Mouse (Mus musculus): ENCODE measurements around the gene Zfp710. TPM values are rescaled to one million over a fixed set of nuclear protein-coding genes. Genes with fewer than 3 reads are reported as not detected.

Zfp710 gene
- polyA plus RNA-seq, 1 experiment from 2014 or later: 15.3 TPM

DNA sequence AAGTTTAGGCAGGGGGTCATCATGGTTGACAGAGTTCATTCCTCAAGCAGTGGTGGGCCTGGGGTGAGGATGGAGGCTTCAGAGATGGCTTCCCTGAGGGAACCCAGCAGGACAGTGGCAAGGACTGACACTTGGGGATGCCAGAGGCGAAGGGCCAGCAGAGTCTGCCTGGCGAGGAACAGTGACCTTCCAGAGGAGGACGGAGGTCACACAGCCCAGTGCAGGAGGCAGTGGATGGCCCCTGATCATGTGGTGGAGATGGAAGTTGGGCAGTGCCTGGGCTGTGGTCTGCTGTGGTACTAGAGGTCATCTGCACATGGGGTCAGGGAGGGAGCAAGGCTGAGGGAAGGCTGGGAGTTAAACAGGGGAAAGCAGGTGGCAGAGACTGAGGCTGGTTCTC lies 40.6 kb downstream of the Zfp710 start:
- H3K9ac ChIP-seq (ENCODE audit: low read depth, low read length): no peak overlapping the region
- ATAC-seq (replicated peaks; ENCODE audit: low FRiP score, low read depth) (no peak), DNase-seq (ENCODE audit: low spot score) (no peak)
- no peaks in the 10 kb centered on the region for H3K27me3 ChIP-seq (ENCODE audit: insufficient read depth, low read length)
- TF ChIP-seq CTCF (IDR thresholded peaks at IDR 0.05; ENCODE audit: low read depth): no peak
- 90% methylated on average over 3 of the region's 3 CpGs for WGBS
- no peak overlapping the region for H3K27ac ChIP-seq
- no peaks in the 10 kb centered on the region for H3K36me3 ChIP-seq (ENCODE audit: insufficient read depth, low read length)
- no peak overlapping the region for H3K4me3 ChIP-seq (replicated peaks; ENCODE audit: low read depth, low read length)
- no peak overlapping the region for H3K4me2 ChIP-seq (ENCODE audit: low read length)
- peaks cover 23% of the 10 kb centered on the region for H3K4me1 ChIP-seq (replicated peaks; ENCODE audit: insufficient read depth, low read length)
- no peaks in the 10 kb centered on the region for H3K9me3 ChIP-seq (replicated peaks; ENCODE audit: low read length)

DNA sequence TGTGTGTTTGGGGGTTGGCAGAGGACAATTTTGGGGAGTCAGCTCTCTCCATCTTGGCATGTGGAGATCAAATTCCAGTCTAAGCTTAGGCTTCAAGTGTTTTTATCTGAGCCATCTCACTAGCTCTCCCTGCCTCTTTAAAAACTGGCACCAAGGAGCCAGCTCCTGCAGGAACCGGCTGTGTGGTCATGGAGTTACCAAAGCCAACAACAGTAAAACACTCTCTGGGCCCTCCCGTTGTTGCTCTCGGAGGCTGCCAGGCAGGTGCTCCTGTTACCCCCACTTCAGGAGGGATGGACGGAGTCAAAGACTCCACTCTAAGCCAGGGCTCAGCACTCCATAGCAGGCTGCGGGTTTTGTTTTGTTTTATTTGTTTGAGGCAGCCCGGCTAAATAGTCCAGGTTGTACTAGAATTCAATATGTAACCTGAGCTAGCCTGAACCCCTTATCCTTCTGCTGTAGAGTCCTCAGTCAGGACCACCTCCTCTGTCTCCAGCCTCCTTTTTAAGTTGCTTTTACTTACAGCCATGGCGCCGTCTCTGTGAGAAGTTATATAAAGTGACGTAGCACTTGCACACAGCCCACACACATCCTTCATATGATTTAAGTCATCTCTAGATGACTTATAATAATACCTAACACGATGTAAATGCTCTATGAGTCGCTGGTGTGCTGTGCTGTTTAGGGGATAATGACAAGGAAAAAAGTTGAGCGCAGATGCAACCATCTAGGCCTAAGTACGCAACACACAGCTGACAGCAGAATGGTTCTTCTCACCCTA lies 42.3 kb downstream of the Zfp710 start:
- ATAC-seq (replicated peaks; ENCODE audit: low FRiP score, low read depth): no peak

GRCm38 (mm10) chr7:80068341-80068740 lies 43.7 kb downstream of the Zfp710 start:
- Histone ChIP-seq H3K9ac (ENCODE audit: low read depth, low read length) (no peak overlapping the region), H3K4me1 (replicated peaks; ENCODE audit: insufficient read depth, low read length) (peaks cover 25% of the 10 kb centered on the region), H3K36me3 (ENCODE audit: insufficient read depth, low read length) (no peaks in the 10 kb centered on the region), H3K4me2 (ENCODE audit: low read length) (no peak overlapping the region), H3K27ac (no peak overlapping the region), H3K27me3 (ENCODE audit: insufficient read depth, low read length) (no peaks in the 10 kb centered on the region), H3K9me3 (replicated peaks; ENCODE audit: low read length) (no peaks in the 10 kb centered on the region), H3K4me3 (replicated peaks; ENCODE audit: low read depth, low read length) (no peak overlapping the region)
- DNase-seq (ENCODE audit: low spot score): no peak
- TF ChIP-seq CTCF (IDR thresholded peaks at IDR 0.05; ENCODE audit: low read depth): no peak
- WGBS: 55% methylated on average over 5 of the region's 7 CpGs
- ATAC-seq (replicated peaks; ENCODE audit: low FRiP score, low read depth): no peak

More for the DNA sequence above, 42.3 kb downstream of the Zfp710 start:
- Histone ChIP-seq H3K27me3 (ENCODE audit: insufficient read depth, low read length) (no peaks in the 10 kb centered on the region), H3K9ac (ENCODE audit: low read depth, low read length) (no peak overlapping the region), H3K27ac (peak overlapping the region; percentile 47; the same call in 1 of the 2 replicates), H3K4me3 (replicated peaks; ENCODE audit: low read depth, low read length) (no peak overlapping the region), H3K9me3 (replicated peaks; ENCODE audit: low read length) (no peaks in the 10 kb centered on the region), H3K4me2 (ENCODE audit: low read length) (no peak overlapping the region), H3K36me3 (ENCODE audit: insufficient read depth, low read length) (no peaks in the 10 kb centered on the region), H3K4me1 (replicated peaks; ENCODE audit: insufficient read depth, low read length) (peaks cover 21% of the 10 kb centered on the region)
- no peak for TF ChIP-seq CTCF (IDR thresholded peaks at IDR 0.05; ENCODE audit: low read depth)
- WGBS: 53% methylated on average over 13 of the region's 13 CpGs
- DNase-seq (ENCODE audit: low spot score): no peak

DNA sequence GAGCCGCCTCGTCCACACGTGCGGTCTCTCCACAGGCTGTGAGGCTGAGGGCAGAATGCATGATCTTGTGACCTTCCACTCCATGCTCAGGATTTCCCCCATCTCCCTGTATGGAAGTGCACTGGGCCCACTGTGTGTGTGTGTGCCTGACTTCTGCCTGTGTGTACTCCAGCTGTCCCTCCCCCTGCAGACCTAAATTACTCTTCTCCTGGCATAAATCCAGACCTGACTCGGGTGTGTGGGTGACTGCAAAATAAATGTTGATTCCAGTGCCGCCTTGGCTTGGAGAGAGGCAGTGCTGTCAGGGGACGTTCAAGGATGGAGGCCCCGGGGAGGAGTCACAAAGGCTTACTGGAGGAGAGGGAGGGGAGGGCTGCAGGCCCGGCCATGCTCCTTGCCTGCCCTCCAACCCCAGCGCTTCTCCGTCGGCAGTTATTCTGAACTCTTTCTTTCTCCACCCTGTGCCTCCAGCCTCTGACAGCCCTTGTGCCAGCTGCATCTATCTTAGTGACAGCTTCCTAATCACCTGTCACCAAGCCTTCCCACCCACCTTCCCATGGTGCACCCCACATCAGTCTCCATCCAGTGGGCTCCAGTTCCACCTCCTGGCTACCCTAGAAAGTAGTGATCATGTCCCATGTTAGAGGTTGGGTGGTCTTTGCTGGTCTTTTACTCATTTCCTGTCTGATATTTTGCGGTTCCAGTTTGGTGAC lies 45.2 kb downstream of the Zfp710 start:
- 10% methylated on average over 13 of the region's 13 CpGs for WGBS
- DNase-seq (ENCODE audit: low spot score): peak; percentile 74

DNA sequence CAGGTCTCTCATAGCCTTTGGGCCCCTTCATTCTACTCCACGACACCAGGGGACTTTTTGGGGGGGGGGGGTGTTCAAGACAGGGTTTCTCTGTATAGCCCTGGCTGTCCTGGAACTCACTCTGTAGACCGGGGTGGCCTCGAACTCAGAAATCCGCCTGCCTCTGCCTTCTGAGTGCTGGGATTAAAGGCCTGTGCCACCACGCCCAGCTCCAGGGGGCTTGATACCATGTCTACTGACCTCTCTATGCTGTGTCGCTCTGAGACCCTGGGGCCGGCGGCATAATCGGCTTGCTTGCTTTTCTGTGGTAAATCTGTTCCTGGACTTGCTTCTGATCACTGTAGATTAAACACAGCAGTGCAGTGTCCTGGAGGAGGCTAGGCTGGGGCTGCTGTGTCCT lies 46.6 kb downstream of the Zfp710 start:
- Histone ChIP-seq H3K27me3 (ENCODE audit: insufficient read depth, low read length) (no peaks in the 10 kb centered on the region), H3K9me3 (replicated peaks; ENCODE audit: low read length) (no peaks in the 10 kb centered on the region), H3K4me2 (ENCODE audit: low read length) (no peak overlapping the region), H3K4me3 (replicated peaks; ENCODE audit: low read depth, low read length) (no peak overlapping the region), H3K9ac (ENCODE audit: low read depth, low read length) (no peak overlapping the region), H3K36me3 (ENCODE audit: insufficient read depth, low read length) (no peaks in the 10 kb centered on the region), H3K27ac (no peak overlapping the region), H3K4me1 (replicated peaks; ENCODE audit: insufficient read depth, low read length) (peaks cover 28% of the 10 kb centered on the region)
- DNase-seq (ENCODE audit: low spot score) (no peak), ATAC-seq (replicated peaks; ENCODE audit: low FRiP score, low read depth) (no peak)
- no peak for TF ChIP-seq CTCF (IDR thresholded peaks at IDR 0.05; ENCODE audit: low read depth)
- WGBS: 93% methylated on average over 9 of the region's 9 CpGs

More for the DNA sequence above, 45.2 kb downstream of the Zfp710 start:
- Histone ChIP-seq H3K4me1 (replicated peaks; ENCODE audit: insufficient read depth, low read length) (peaks cover 20% of the 10 kb centered on the region), H3K36me3 (ENCODE audit: insufficient read depth, low read length) (no peaks in the 10 kb centered on the region), H3K4me3 (replicated peaks; ENCODE audit: low read depth, low read length) (no peak overlapping the region), H3K9ac (ENCODE audit: low read depth, low read length) (no peak overlapping the region), H3K27me3 (ENCODE audit: insufficient read depth, low read length) (no peaks in the 10 kb centered on the region), H3K4me2 (ENCODE audit: low read length) (no peak overlapping the region), H3K27ac (peak overlapping the region; percentile 62), H3K9me3 (replicated peaks; ENCODE audit: low read length) (no peaks in the 10 kb centered on the region)
- no peak; the same call in 1 of the 2 replicates for TF ChIP-seq CTCF (IDR thresholded peaks at IDR 0.05; ENCODE audit: low read depth)
- ATAC-seq (replicated peaks; ENCODE audit: low FRiP score, low read depth): peak; percentile 31; the same call in 1 of the 2 replicates

DNA sequence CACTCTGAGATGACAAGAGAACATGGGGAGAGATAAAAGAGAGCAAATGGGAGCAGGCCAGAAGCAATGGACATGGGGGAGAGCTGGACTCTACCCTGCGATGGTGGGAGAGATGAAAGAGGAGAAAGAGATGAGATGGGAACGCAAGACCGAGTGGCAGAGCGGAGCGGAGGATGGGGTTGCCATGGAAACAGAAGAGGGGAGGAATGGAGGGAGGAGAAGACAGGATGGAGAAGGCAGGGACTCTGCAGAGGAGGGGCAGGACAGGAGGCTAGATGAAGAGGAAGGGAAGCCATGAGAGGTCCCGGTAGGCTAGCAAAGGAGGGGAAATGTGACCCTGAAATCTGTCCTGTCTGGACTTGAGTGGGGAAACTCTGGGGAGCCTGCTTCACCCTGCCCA lies 47.7 kb downstream of the Zfp710 start:
- H3K9me3 ChIP-seq (replicated peaks; ENCODE audit: low read length): no peaks in the 10 kb centered on the region
- DNase-seq (ENCODE audit: low spot score) (no peak), ATAC-seq (replicated peaks; ENCODE audit: low FRiP score, low read depth) (no peak)
- no peak overlapping the region for H3K9ac ChIP-seq (ENCODE audit: low read depth, low read length)
- no peak overlapping the region for H3K27ac ChIP-seq
- H3K36me3 ChIP-seq (ENCODE audit: insufficient read depth, low read length): no peaks in the 10 kb centered on the region
- TF ChIP-seq CTCF (IDR thresholded peaks at IDR 0.05; ENCODE audit: low read depth): no peak
- WGBS: 62% methylated on average over 6 of the region's 6 CpGs
- H3K4me1 ChIP-seq (replicated peaks; ENCODE audit: insufficient read depth, low read length): peaks cover 36% of the 10 kb centered on the region
- no peak overlapping the region for H3K4me2 ChIP-seq (ENCODE audit: low read length)
- H3K4me3 ChIP-seq (replicated peaks; ENCODE audit: low read depth, low read length): no peak overlapping the region
- H3K27me3 ChIP-seq (ENCODE audit: insufficient read depth, low read length): no peaks in the 10 kb centered on the region
